Mouse (Mus musculus) limb, embryonic 12.5 days (tissue): ENCODE data around the gene Fgfr2. TPM values are rescaled to one million over a fixed set of nuclear protein-coding genes. Genes with fewer than 3 reads are reported as not detected.

Experiments
- ATAC-seq: fragments of 200-750 bp; cut with Nextera tagmentation; 2 replicates; pipeline ENCODE4 v1.8.0; 2017; ENCODE audit warnings: low read depth, moderate TSS enrichment; ENCODE audit not compliant: insufficient number of reproducible peaks, insufficient read depth, low FRiP score, low TSS enrichment
- H3K27ac ChIP-seq: fragments of 300-500 bp; sonication (generic); 2 replicates; pipeline ENCODE4 v1.5.1; 2016; ENCODE audit warnings: mild to moderate bottlenecking, moderate library complexity
- H3K27me3 ChIP-seq: fragments of 300-500 bp; sonication (generic); 2 replicates; pipeline ENCODE4 v1.6.1; 2016; ENCODE audit warnings: mild to moderate bottlenecking, moderate library complexity
- H3K36me3 ChIP-seq: fragments of 300-500 bp; sonication (generic); 2 replicates; pipeline ENCODE4 v1.6.1; 2016; ENCODE audit warnings: mild to moderate bottlenecking, moderate library complexity
- H3K4me1 ChIP-seq: fragments of 300-500 bp; sonication (generic); replicated peaks from 2 replicates; pipeline ENCODE4 v1.6.1; 2016
- H3K4me2 ChIP-seq: fragments of 300-500 bp; sonication (generic); 2 replicates; pipeline ENCODE4 v1.6.1; 2016; ENCODE audit warnings: mild to moderate bottlenecking, moderate library complexity
- H3K4me3 ChIP-seq: fragments of 300-500 bp; sonication (generic); replicated peaks from 2 replicates; pipeline ENCODE4 v1.5.1; 2016; ENCODE audit warnings: mild to moderate bottlenecking
- H3K9ac ChIP-seq: fragments of 300-500 bp; sonication (generic); replicated peaks from 2 replicates; pipeline ENCODE4 v1.6.1; 2016; ENCODE audit warnings: mild to moderate bottlenecking, moderate library complexity
- H3K9me3 ChIP-seq: fragments of 300-500 bp; sonication (generic); 2 replicates; pipeline ENCODE4 v1.6.1; 2016; ENCODE audit warnings: mild to moderate bottlenecking, moderate library complexity
- WGBS: fragments of 180-500 bp; shearing (Covaris S2); methylation state at CpG from one replicate; pipeline ENCODE4 v1.1.7; 2016; 5-methylcytosine and 5-hydroxymethylcytosine counted together
- polyA plus RNA-seq: library from polyadenylated mRNA; unstranded; fragments of >200 nt; fragmentation: Nextera tagmentation; extraction: Ambion mirVana; gene quantifications from 2 replicates; pipeline ENCODE4 v1.2.1, GENCODE M21; 2016

Gene Fgfr2
- polyA plus RNA-seq, 1 experiment from 2014 or later = 112 TPM

DNA sequence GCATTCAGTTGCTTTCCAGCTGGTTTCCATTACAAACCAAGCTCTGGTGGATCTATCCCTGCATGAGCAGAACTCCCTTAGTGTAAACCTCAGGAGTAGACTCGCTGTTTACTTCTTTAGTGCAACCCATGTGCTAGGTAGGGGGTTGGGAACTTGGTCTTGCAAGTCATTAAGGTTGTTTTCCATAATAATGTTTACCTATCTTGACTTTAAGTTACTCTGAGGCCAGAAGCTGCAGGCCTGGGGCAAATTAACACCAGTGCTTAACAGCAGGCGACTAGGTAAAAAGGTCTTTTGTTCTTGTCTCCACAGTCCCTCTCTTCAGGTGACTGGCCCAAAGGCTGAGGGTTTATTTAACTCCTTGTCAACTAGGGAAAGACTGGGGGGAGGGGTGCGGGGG lies 1108.0 kb downstream of the Fgfr2 start:
- ATAC-seq = peak; percentile 84
- no peaks in the 10 kb centered on the region for H3K27me3 ChIP-seq
- no peaks in the 10 kb centered on the region for H3K36me3 ChIP-seq
- H3K4me3 ChIP-seq = no peak overlapping the region
- no peak overlapping the region for H3K9ac ChIP-seq
- no peaks in the 10 kb centered on the region for H3K9me3 ChIP-seq
- H3K4me2 ChIP-seq = no peak overlapping the region
- WGBS = 2% methylated on average over 3 of the region's 3 CpGs
- H3K4me1 ChIP-seq = peaks cover 26% of the 10 kb centered on the region
- H3K27ac ChIP-seq = peak overlapping the region; percentile 84; the same call in 1 of the 2 replicates

DNA sequence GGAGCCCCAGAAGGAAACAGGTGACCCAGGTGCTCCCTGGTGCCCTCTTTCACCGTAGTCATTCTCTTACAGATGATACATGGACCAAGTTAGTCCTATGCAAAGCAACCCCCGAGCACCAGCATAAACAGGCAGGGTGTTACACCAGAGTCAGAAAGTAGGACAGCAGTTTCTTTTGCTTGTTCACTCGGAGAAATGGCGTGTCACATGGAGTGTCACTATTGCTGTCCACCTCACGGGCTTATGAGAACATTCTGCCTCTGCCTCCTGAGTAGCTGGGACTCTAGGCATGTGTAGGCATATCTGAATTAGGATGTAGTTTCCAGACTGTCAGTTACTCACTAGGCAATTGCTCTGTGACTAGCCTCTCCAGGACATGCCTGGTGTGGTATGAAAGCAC lies 1109.2 kb downstream of the Fgfr2 start:
- no peak for ATAC-seq
- Histone ChIP-seq H3K27me3 (no peaks in the 10 kb centered on the region), H3K4me1 (peaks cover 31% of the 10 kb centered on the region), H3K4me3 (no peak overlapping the region), H3K9me3 (no peaks in the 10 kb centered on the region), H3K36me3 (no peaks in the 10 kb centered on the region), H3K9ac (no peak overlapping the region), H3K27ac (peak overlapping the region; percentile 84; the same call in 1 of the 2 replicates), H3K4me2 (no peak overlapping the region)
- WGBS = 82% methylated on average over 5 of the region's 5 CpGs

DNA sequence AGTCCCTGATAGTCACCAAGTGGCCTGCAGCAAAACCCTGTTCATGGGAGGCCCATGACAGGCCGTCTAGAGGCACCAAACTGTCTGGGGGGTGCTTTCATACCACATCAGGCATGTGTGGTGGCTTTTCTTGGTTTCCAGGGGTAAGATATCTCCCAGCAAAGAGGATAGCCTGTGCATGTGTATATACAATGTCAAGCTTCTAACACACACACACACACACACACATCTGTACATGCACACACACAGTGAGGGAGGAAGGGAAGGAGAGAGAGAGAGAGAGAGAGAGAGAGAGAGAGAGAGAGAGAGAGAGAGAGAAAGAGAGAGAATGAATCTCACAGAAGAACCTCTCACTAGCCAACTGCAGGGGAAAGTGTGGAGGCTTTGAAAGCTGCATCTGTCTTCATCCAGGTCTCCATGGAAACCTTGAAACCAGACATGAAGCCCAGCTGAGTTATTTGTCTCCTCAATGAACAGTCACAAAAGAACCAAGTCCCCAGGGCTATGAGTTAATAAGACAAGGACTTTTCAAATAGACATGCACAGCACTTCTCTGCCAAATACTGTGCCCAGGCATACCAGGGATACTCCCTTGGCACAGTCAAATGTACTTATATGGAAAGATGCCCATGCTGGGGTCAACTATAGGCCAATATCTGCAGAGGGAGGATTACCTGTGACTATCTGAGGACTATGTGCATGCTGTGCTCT lies 1110.0 kb downstream of the Fgfr2 start:
- 45% methylated on average over 1 of the region's 1 CpGs for WGBS
- no peak overlapping the region; the same call in 1 of the 2 replicates for H3K27ac ChIP-seq

DNA sequence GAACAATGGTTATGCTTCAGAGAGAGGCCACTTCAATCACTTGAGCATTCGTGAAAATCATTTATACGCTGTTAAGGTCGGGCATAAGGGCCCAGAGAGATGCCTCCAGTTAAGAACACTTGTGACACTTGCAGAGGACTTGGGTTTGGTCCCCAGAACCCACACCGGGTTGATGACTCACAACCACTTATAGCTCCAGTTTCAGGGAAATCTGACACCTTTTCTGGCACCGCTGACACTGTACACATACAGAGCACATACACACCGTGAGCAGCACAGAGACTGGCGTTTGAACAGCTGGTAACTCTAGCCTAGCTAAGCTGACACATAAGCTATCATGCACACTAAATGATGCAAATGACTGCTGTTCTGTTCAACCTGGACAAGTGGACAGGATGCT lies 1114.1 kb downstream of the Fgfr2 start:
- H3K27me3 ChIP-seq = no peaks in the 10 kb centered on the region
- WGBS = 50% methylated on average over 7 of the region's 7 CpGs
- H3K27ac ChIP-seq = no peak overlapping the region
- peaks cover 17% of the 10 kb centered on the region for H3K4me1 ChIP-seq
- no peak overlapping the region for H3K4me3 ChIP-seq
- no peak overlapping the region for H3K4me2 ChIP-seq
- no peak for ATAC-seq
- H3K36me3 ChIP-seq = no peaks in the 10 kb centered on the region
- no peaks in the 10 kb centered on the region for H3K9me3 ChIP-seq
- no peak overlapping the region for H3K9ac ChIP-seq

More for the DNA sequence above, 1110.0 kb downstream of the Fgfr2 start:
- Histone ChIP-seq H3K9me3 (no peaks in the 10 kb centered on the region), H3K4me1 (peaks cover 31% of the 10 kb centered on the region), H3K27me3 (no peaks in the 10 kb centered on the region), H3K9ac (no peak overlapping the region), H3K36me3 (no peaks in the 10 kb centered on the region), H3K4me2 (no peak overlapping the region), H3K4me3 (no peak overlapping the region)
- ATAC-seq = no peak

DNA sequence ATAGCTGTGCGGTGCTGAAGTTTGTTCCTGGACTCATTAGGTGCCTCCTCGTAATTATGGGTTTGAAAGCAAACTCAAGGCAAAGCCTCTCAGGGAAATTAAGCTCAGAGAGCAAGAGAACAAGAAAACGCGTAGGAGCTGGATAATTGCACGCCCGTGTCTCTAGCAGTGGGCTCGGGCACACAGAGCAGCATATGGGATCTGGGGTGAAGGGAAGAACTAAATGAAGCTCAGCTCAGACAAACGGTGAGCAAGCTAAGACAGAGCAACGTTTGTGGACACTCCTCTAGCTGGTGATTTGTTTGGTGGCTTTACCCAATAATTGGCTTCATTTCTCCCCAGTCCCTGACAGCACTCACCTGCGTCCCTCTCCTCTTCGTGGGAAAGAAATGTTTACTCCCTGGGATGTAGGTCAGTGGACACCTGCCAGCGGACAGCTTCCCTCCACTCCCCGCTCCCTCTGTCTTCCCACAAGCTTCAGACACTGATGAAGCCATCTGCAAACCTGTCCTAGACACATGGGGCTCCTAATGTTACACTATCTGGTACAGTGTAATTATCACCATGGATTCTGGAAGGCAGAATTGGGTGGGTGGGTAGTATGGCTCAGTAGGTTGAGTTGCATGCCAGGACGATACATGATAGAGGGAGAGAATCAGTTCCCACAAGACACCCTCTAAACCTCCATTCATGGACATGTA lies 1117.0 kb downstream of the Fgfr2 start:
- no peak overlapping the region for H3K4me3 ChIP-seq
- no peaks in the 10 kb centered on the region for H3K36me3 ChIP-seq
- no peak for ATAC-seq
- peaks cover 6% of the 10 kb centered on the region for H3K4me1 ChIP-seq
- no peaks in the 10 kb centered on the region for H3K9me3 ChIP-seq
- no peak overlapping the region for H3K9ac ChIP-seq
- H3K27me3 ChIP-seq = no peaks in the 10 kb centered on the region
- H3K4me2 ChIP-seq = no peak overlapping the region
- H3K27ac ChIP-seq = no peak overlapping the region
- WGBS = 52% methylated on average over 14 of the region's 14 CpGs

DNA sequence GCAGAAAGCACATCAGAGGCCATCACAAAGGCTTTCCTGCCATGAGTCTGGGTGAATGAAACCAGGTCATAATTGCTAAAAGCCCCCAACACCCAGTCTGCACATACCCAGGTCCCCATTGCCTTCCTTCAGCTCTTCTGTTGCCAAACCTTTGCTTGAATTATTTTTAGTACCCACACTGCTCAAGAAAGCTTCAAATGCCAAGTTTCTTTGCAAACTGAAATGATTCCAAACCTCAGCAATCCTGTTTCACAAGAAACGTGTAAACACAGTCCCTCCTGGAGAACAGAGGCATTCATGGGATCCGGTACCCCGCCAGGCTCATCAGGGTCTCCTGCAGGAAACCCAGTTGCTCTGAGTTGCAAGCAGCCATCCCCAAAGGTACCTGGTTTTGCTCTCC lies 1130.3 kb downstream of the Fgfr2 start:
- H3K27me3 ChIP-seq = no peaks in the 10 kb centered on the region
- H3K9me3 ChIP-seq = no peaks in the 10 kb centered on the region
- ATAC-seq = no peak
- 68% methylated on average over 3 of the region's 3 CpGs for WGBS
- H3K27ac ChIP-seq = no peak overlapping the region
- H3K4me2 ChIP-seq = no peak overlapping the region
- H3K4me1 ChIP-seq = 0 out of 2 replicates have a peak, but pooled peaks cover 3% of the 10 kb centered on the region
- no peak overlapping the region for H3K4me3 ChIP-seq
- H3K9ac ChIP-seq = no peak overlapping the region
- H3K36me3 ChIP-seq = no peaks in the 10 kb centered on the region

DNA sequence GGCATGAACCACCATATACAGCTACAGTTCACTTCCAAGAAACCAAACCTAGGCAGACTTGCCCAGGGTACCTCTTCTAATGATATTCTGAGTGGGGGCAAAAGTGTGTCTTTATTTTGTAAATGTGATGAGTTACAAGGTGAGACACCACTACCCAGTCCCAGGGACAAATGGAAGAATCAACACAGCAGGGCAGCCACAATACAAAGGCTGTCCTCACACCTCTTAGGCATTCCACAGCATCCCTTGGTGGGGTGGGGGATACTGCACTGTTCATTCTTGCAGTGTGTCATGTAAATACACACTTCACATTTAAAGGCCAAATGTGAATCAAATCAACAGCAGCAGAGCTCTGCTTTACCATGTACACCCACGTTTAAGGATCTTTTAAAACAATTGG lies 1130.9 kb downstream of the Fgfr2 start:
- no peak overlapping the region for H3K27ac ChIP-seq
- H3K4me1 ChIP-seq = peaks cover 8% of the 10 kb centered on the region; the same call in 1 of the 2 replicates
- no peaks in the 10 kb centered on the region for H3K9me3 ChIP-seq
- no peaks in the 10 kb centered on the region for H3K27me3 ChIP-seq
- H3K4me2 ChIP-seq = no peak overlapping the region
- WGBS = 64% methylated on average over 1 of the region's 1 CpGs
- ATAC-seq = no peak
- no peak overlapping the region for H3K9ac ChIP-seq
- H3K4me3 ChIP-seq = no peak overlapping the region
- no peaks in the 10 kb centered on the region for H3K36me3 ChIP-seq

DNA sequence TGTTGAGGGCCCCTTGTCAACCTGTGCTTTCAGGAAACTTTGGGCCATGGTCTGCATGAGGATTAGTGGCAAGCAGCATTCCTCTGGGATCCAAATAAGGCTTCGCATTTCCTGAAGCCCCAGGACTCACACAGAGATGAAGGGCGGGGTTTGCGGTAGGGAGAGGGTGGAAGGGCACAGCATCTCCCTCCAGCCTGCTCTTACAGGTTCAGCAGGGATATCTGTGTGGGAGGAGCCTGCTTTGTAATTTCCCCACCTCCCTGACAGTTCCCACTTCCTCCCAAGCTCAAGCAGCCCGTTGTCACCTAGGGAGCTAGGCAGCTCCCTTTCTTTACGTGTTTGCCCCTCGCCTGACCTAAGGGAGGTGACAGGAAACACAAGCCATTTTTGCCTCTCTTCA lies 1134.1 kb downstream of the Fgfr2 start:
- H3K4me2 ChIP-seq = no peak overlapping the region
- H3K4me3 ChIP-seq = no peak overlapping the region
- no peak overlapping the region for H3K9ac ChIP-seq
- H3K27ac ChIP-seq = no peak overlapping the region
- H3K4me1 ChIP-seq = peaks cover 11% of the 10 kb centered on the region; the same call in 1 of the 2 replicates
- no peak for ATAC-seq
- no peaks in the 10 kb centered on the region for H3K9me3 ChIP-seq
- H3K36me3 ChIP-seq = no peaks in the 10 kb centered on the region
- no peaks in the 10 kb centered on the region for H3K27me3 ChIP-seq
- 26% methylated on average over 6 of the region's 6 CpGs for WGBS

DNA sequence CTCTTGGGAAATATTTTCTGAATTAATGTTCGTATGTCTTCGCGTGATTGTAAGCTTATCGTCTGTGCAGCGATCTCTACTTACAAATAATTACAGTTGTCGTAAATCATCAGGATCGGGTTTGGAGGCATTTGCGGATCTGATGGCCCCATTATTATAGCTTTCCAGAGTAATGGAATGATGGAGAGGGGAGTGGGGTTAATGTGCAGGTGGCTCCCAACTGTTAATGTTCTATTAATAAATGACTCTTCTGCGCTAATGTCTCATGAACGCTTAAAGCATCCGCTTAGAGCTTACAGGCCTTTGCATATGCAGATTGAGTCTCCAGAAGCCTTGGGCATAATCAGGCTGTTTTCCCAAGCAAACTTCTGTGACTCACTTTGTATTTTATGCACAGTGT lies 1144.5 kb downstream of the Fgfr2 start:
- Histone ChIP-seq H3K27ac (no peak overlapping the region), H3K4me2 (no peak overlapping the region), H3K27me3 (peaks cover 5% of the 10 kb centered on the region), H3K9ac (no peak overlapping the region), H3K36me3 (no peaks in the 10 kb centered on the region), H3K4me1 (no peaks in the 10 kb centered on the region), H3K4me3 (no peak overlapping the region), H3K9me3 (no peaks in the 10 kb centered on the region)
- no peak for ATAC-seq
- 63% methylated on average over 11 of the region's 11 CpGs for WGBS

DNA sequence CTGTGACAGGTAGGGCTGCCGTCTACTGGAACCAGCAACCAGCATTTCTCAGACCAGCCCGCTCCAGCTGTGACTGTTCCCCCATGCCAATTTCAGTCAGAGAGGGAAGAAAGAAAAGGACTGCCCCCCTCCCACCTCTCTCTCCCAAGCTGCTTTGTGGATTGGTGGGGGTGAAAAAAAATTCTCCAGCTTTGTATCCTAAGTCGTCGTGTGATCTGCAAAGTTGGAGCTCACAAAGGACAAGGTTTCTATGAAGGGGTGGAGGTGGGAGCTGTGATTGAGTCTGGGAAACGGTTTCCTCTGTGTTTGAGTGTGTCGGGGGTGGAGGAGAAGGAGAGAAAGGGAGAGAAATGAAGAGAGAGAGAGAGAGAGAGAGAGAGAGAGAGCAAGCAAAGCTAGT lies 1147.3 kb downstream of the Fgfr2 start:
- no peak overlapping the region for H3K27ac ChIP-seq
- WGBS = 75% methylated on average over 6 of the region's 6 CpGs
- H3K9me3 ChIP-seq = no peaks in the 10 kb centered on the region
- ATAC-seq = no peak
- no peaks in the 10 kb centered on the region for H3K4me1 ChIP-seq
- peaks cover 11% of the 10 kb centered on the region for H3K27me3 ChIP-seq
- H3K9ac ChIP-seq = no peak overlapping the region
- no peak overlapping the region for H3K4me3 ChIP-seq
- H3K36me3 ChIP-seq = no peaks in the 10 kb centered on the region
- H3K4me2 ChIP-seq = no peak overlapping the region

DNA sequence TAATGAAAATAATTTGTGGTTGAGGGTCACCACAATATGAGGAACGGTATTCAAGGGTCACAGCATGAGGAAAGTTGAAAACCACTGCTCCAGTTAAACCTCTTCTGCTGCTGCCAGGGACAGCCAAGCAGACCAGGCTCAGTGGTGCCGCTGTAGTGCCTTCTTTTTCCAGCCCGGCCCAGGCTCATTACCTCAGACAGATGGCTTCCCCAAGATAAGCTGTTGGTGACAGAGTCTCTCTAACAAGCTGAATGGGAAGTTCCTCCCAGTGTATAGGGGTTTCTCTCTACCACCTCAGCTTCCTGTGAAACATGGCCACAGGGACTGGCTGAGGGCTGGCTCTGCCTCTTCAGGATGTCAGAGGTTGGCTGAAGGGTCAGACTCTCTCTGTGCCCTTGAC lies 1152.9 kb downstream of the Fgfr2 start:
- H3K9me3 ChIP-seq = no peaks in the 10 kb centered on the region
- no peak for ATAC-seq
- no peaks in the 10 kb centered on the region for H3K36me3 ChIP-seq
- H3K4me3 ChIP-seq = no peak overlapping the region
- WGBS = 36% methylated on average over 3 of the region's 3 CpGs
- no peak overlapping the region for H3K4me2 ChIP-seq
- H3K4me1 ChIP-seq = peaks cover 12% of the 10 kb centered on the region
- H3K9ac ChIP-seq = no peak overlapping the region
- peaks cover 61% of the 10 kb centered on the region for H3K27me3 ChIP-seq
- no peak overlapping the region for H3K27ac ChIP-seq
